Mouse (Mus musculus) left cerebral cortex, adult 6 months (tissue): ENCODE measurements around the gene Ccdc90b. TPM values are rescaled to one million over a fixed set of nuclear protein-coding genes. Genes with fewer than 3 reads are reported as not detected.

ENCODE experiments used
- long read RNA-seq, 2 experiments: library from polyadenylated mRNA; unstranded; transcript quantifications; one replicate each; pipeline ENCODE4 v2.0.0; 2019 to 2020
- polyA plus RNA-seq: library from polyadenylated mRNA; unstranded; fragments of <200 nt; fragmentation: Nextera tagmentation; gene quantifications from 2 replicates; pipeline ENCODE4 v1.2.3, GENCODE M21; 2021

Ccdc90b gene
- 23.3 and 25.7 TPM in 2 replicates for polyA plus RNA-seq
- long read RNA-seq, experiment 1, transcript Ccdc90b-201 (9 exons, 1,596 nt), result major isoform, 89 of 105 reads
- long read RNA-seq, experiment 1, partial matches to known transcripts, result 11 of 105 reads
- long read RNA-seq, experiment 1, other reads (novel, unspliced or antisense), result 2 of 105 reads
- long read RNA-seq, experiment 2, transcript Ccdc90b-201 (9 exons, 1,596 nt), result major isoform, 21 of 36 reads
- long read RNA-seq, experiment 2, partial matches to known transcripts, result 10 of 36 reads
- long read RNA-seq, experiment 2, other reads (novel, unspliced or antisense), result 4 of 36 reads

GRCm38 (mm10) chr7:92560986-92561876 is at the start of gene Ccdc90b:
Ccdc90b (plus strand) TSS chr7:92561149.

Other genes starting within 250 kb of the Ccdc90b start
- gene Ankrd42, start 76.0 kb downstream of the Ccdc90b start, polyA plus RNA-seq, result 5.3 and 5.4 TPM in 2 replicates
- gene Pcf11, start 108.8 kb downstream of the Ccdc90b start, polyA plus RNA-seq, result 6.8 and 7.3 TPM in 2 replicates
- gene Rab30, start 180.5 kb downstream of the Ccdc90b start, polyA plus RNA-seq, result 17.4 and 22.6 TPM in 2 replicates